Mouse (Mus musculus) gastrocnemius, adult 8-10 months (tissue): ENCODE data around the gene Ppp1r27. TPM values are rescaled to one million over a fixed set of nuclear protein-coding genes. Genes with fewer than 3 reads are reported as not detected.
A peak's percentile ranks its signal among the peaks of the same experiment; 100 is the strongest.

Experiments used
- DNase-seq, 2 experiments: peaks; one replicate each; pipeline ENCODE4 v3.0.0; 2022; ENCODE audit warnings: low spot score in 2 of 2
- total RNA-seq, 4 experiments: library from RNA; stranded (reverse); gene quantifications; 2 replicates each; pipeline ENCODE4 v1.2.4; 2022

Ppp1r27 gene
- total RNA-seq, 4 experiments from 2014 or later: 157 to 382 (median 178) TPM

DNA sequence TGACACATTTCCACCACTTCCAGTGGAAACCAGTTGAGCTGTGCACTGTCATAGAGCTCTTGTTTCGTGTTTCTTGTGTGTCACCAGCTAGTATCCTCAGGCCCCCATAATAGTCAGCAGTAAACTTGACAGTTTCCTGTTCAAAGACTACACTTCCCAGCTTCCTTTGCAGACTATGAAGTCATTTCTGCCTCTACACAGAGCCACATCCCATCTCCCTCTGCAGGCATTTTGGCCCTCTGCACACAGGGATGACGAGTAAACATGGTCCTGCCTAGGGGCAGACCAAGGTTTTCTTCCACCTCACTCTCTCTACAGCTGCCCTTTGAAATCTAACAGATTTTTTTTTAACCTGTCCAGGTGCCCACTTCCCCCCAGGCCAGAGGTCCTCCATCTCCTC is 3.5 kb downstream of the Ppp1r27 start:
- DNase-seq: no peak

DNA sequence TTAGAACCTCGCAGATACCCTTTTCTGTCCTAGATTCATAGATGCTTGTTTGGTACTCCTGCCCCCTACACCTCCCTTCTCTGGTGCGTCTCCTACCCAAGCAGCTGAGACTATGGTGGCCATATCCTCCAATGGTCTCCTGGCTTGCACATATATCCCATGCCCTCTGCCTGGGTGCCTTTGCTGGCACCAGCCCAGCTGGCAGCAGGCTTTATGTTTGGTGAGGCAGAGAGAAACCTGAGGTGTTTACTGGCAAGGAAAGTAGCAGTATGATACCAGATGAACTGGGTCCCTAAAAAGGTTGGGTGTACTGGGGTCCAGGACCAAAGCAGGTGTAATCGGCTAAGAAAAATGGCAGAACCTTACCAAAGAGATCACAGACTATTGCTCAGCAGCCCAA is 5.0 kb downstream of the Ppp1r27 start:
- peak in 1 of 2 experiments; percentile 60 for DNase-seq

DNA sequence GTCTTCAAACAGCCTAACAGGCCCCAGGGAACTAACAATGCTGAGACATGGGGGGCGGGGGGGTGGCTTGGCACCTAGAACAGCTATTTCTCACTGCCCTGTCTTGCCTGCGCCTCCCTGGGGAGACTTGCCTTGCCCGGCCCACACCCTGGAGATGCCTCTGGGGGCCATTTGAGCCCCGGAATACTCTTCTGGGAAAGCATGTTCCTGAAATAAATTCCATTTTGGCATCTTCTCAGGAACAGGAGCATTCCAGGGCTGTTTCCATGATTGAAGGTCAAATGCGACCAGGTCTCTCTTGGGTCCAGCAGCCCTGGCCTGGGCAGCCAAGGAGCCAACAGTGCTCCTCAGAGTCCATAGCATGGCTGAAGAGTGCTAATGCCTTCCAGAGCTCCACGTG is 8.6 kb downstream of the Ppp1r27 start:
- no peak for DNase-seq

DNA sequence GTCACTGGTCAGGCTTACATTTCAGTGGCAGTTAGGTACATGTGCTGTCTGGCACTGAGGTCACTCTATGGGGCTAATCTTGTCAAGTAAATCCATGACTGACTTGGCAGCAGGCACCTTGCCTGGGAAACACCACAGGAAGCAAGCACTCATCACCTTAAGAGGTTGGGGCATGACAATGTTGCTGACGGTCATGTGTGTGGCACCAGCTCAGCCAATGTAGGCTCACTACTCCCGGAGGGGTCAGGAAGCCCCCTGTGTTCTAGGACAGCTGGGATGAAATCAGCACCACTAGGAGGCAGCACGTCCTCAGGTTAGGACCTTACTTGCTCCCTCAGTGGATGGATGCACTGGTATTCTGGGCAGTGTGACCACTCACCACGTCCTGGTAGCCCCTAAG is 9.0 kb downstream of the Ppp1r27 start:
- DNase-seq: peak in 1 of 2 experiments; percentile 50

- DNase-seq: no peak
These were observed 11.5 kb downstream of the Ppp1r27 start for GRCm38 (mm10) chr11:120539285-120540014.

DNA sequence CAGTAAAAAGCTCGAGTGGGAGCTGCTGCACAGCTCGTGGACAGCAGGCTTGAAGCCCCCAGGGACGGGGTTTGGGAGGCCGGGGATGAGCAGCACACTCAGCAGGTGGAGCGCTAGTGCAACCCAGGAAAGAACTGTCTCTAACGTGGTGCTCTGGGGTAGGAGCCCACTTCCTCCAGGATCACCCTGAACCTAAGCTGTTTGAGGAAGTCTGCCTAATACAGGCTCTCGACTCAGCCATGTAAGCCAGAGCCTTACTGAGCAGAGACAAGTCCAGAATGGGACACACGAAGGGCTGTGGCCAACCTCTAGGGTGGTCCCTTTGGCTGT is 12.0 kb downstream of the Ppp1r27 start:
- DNase-seq: no peak

DNA sequence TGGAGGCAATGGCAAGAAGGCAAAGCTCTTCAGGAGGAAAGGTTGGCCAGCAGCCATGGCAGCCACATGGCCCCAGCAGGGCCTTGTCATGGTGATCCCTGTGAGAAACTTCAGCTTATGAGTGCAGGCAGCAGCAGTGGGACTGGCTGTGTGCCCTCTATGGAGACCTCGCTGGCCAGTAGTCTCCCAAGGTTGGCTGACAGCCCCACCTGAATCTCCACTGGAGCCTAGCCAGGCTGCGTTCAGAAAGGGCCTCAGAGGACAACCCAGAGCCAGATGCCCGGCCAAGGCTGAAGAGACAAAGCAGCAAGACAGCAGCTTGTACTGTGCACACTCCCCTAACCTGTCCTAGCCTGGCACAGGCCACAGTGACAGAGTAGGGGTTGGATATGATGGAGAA is 12.4 kb downstream of the Ppp1r27 start:
- peak; percentile 81 to 91 for DNase-seq

DNA sequence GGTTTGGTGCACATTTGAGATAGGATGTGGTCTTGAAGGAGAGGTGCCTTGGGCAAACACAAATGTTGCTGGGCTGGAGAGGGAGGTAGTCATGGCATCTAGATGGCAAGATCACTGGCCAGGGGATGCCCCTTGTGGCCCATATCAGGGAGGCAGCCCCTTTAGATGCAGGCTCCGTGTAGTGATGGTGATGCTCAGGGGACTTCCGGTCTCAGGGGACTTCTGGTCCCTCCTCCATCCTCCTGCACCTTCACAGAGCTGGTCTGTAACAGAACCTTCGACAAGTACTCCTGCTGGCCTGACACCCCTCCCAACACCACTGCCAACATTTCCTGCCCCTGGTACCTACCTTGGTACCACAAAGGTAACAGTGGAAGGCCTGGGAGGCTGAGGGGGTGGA is 15.1 kb downstream of the Ppp1r27 start:
- DNase-seq: no peak

DNA sequence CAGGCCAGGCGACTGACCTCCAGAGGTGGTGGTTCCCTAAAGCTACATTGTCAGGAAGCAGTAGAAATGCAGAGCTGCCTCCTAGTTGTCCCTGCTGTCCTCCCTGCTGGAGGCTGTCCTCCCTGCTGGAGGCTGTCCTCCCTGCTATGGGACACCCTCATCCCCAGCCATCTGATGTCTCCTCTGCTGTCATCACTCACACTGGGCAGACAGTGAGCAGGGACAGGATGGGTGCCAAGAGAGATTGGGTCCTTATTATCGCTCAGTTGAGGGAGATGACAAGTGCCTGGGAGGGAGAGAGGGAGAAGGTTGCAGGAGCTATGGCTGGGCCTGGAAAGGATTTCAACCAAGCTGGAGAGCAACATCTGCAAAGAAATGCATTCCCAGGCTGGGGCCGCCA is 15.8 kb downstream of the Ppp1r27 start:
- DNase-seq: no peak

GRCm38 (mm10) chr11:120534093-120534492 is 16.8 kb downstream of the Ppp1r27 start:
- no peak for DNase-seq

GRCm38 (mm10) chr11:120531646-120532045 is 19.3 kb downstream of the Ppp1r27 start:
- DNase-seq: no peak

GRCm38 (mm10) chr11:120530085-120530964 is 20.6 kb downstream of the Ppp1r27 start, which contains the start of gene Gcgr:
Gene Gcgr, plus strand, starts transcription at chr11:120530699.
- no peak for DNase-seq

DNA sequence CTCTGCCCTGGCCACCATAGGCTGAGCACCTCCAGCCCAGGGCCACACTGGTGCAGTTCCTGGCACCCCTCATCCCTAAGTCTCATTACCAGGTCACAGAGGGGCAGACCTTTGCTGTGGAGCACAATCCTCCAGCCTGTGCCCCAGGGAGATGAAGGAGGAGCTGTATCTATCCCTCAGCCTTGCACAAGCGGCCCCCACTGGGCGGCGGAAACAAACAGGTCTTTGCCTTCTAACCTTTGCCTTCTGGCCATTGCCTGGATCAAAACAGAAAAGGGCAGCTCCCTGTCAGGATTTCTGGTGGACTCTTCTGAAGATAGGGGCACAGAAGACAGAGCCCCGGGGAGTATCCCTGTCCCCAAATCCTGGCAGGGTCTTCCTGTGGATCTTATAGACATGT is 22.0 kb downstream of the Ppp1r27 start:
- DNase-seq: no peak

DNA sequence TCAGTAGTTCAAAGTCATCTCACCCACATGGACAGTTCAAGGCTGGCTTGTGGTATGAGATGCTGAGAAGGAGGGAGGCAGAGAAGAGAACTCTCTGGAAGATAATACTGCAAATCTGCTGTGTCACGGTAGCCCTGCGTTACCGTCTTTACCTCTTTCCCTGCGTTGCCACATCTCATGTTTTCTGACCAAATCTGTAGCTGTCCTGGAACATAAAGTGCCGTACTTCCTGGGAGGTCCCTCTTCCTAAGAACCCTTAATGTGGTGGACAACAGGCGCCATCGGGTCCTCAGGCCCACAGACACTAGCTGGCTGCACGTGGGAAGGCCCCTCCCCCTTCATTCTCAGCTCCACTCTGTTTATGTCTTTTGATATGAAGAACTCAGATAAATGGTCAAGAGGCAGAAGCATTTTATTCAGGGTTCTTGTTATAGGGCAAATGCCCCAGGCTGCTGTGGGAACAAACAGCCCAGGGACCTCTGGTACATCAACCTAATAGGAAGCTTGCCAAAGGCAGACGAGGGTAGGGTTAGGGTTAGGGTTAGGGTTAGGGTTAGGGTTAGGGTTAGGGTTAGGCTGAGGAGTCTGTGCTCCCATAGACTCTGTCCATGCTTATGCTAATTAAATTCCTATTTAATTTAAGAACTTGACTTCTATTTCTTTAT is 23.1 kb downstream of the Ppp1r27 start:
- DNase-seq: no peak

DNA sequence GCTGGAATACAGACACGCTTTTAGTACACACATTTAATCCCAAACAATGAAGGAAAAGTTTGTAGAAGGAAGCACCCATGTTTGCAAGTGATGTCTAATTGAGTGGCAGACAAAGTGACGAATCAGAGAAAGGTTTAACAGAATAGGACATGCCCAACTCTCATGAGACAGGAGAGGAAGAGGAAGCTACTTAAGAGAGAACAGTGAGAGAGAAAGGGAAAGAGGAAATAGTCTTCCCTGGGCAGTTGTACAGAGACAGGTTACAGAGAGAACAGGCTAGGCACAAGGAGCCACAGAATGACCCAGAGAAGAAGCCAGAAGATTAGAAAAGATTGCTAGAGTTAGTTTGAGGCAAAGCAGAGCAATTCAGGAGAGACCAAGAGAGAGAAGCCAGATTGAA is 25.0 kb downstream of the Ppp1r27 start:
- no peak for DNase-seq

DNA sequence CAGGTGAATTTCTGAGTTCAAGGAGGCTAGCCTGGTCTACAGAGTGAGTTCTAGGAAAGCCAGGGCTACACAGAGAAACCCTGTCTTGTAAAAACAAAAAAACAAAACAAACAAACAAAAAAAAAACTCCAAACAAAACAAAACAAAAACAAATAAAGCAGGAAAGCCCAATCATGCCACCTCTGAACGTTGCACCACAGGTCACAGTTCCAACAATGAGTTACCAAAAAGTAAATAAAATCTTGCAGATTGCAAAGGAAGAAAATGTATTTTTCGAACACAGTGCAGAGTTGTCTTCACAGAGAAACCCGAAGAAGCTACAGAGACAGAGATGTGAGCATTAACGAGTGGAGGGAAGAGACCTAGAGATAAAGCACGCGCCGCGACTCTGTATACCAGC is 28.4 kb downstream of the Ppp1r27 start:
- no peak for DNase-seq

DNA sequence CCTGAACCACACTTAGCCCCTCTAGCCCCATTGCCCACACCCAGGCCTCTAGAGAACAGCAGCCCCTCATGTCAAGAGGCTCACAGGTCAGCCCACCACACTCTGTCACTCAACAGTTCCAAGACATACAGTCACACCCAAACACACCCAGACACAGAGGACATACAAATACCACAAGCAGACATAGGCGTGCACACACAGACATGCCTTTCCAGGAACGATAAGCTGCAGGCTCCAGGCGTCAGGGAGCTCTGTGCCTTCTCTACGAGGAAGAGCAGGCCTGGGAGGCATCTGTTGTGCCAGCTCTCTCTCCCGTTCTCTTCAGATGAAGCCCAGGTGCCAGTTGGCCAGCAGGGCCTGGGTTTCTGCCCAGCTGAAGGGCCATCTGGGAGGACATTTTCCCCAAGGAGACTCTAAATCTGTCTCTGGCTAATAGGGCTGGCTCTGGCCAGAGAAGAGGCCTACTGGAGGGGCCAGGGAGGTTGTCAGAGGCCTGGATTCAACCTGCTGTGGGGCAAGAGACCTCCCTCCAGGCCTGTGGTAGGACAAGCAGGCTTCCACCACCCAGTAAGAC is 29.9 kb downstream of the Ppp1r27 start:
- peak; percentile 74 to 84 for DNase-seq

GRCm38 (mm10) chr11:120520498-120520897 is 30.4 kb downstream of the Ppp1r27 start:
- DNase-seq: no peak

GRCm38 (mm10) chr11:120519738-120520137 is 31.2 kb downstream of the Ppp1r27 start:
- peak; percentile 54 to 71 for DNase-seq

- DNase-seq: no peak
These were observed 32.4 kb downstream of the Ppp1r27 start for GRCm38 (mm10) chr11:120518558-120518957.

GRCm38 (mm10) chr11:120518027-120518426 is 32.9 kb downstream of the Ppp1r27 start:
- DNase-seq: peak in 1 of 2 experiments; percentile 37

- DNase-seq: no peak
These were observed 33.8 kb downstream of the Ppp1r27 start for GRCm38 (mm10) chr11:120517147-120517546.
